ENCODE assay signal across 10 mouse cellular contexts in the genomic region with DNA sequence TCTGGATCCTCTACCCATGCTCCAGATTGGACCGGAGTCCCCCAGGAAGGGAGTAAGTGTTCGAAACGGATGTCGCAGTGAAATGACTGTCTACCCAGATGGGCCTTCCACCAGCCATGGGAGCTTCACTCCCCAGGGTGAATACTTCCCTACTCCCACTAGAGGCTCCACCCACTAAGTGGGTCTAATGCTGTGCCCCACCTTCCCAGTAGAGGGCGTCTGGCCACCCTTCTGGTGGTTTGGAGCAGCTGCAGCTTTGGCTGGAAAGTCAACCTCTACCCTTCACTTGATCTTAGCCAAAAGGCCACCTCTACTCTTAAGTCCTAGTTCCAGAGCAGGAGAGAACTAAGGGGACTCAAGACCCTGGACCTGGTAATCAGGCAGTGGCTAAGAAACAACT. TPM values are rescaled to one million over a fixed set of nuclear protein-coding genes. Genes with fewer than 3 reads are reported as not detected.
DNase-seq lines count a peak whose midpoint lies in the region; ATAC-seq lines count a peak whose summit lies in the region.
"Had no signal": no experiment of that assay in that cellular context is flagged by ENCODE, and none has a peak within 500 bp of the region (broad histone marks: within the 10 kb centered on the region; RNA-seq: fewer than 3 reads in every experiment).

No protein-coding gene starts in this region.

- peak; percentile 26 for DNase-seq in layer of hippocampus, adult 11-12 months (ENCODE audit: low spot score)
- DNase-seq in layer of hippocampus, adult 8-10 months (ENCODE audit: low spot score in 2 of 2), result no peak
- DNase-seq in ES-CJ7 (ENCODE audit: low read depth, low spot score), result peak; percentile 84
- peak; percentile 90 for DNase-seq in adrenal gland, postnatal 14 days
- peak; percentile 43 for DNase-seq in gastrocnemius, adult 18-20 months (ENCODE audit: low spot score)
- peak; percentile 66 for DNase-seq in liver, embryonic 13.5 days
- DNase-seq in right cerebral cortex, postnatal 14 days, result peak; percentile 41

- H3K36me3 ChIP-seq in liver, embryonic 13.5 days, result no peaks in the 10 kb centered on the region
- no peaks in the 10 kb centered on the region for H3K36me3 ChIP-seq in forebrain, embryonic 15.5 days

- 58% methylated on average over 5 of the region's 5 CpGs for WGBS in liver, embryonic 13.5 days (ENCODE audit: insufficient replicate concordance)
- WGBS in forebrain, embryonic 15.5 days, result 71% methylated on average over 5 of the region's 5 CpGs

- H3K4me2 ChIP-seq in liver, embryonic 13.5 days, result no peak overlapping the region
- H3K4me2 ChIP-seq in forebrain, embryonic 15.5 days (replicated peaks), result no peak overlapping the region

- no peak overlapping the region for H3K4me3 ChIP-seq in liver, embryonic 13.5 days (replicated peaks)
- no peak overlapping the region for H3K4me3 ChIP-seq in forebrain, embryonic 15.5 days

- ATAC-seq in liver, embryonic 13.5 days (ENCODE audit: low read depth), result 0 out of 2 replicates have a peak, but pooled peaks have one; percentile 20
- ATAC-seq in forebrain, embryonic 15.5 days (replicated peaks), result no peak

- no peaks in the 10 kb centered on the region for H3K27me3 ChIP-seq in liver, embryonic 13.5 days
- no peaks in the 10 kb centered on the region for H3K27me3 ChIP-seq in forebrain, embryonic 15.5 days

- H3K9ac ChIP-seq in liver, embryonic 13.5 days, result no peak overlapping the region
- H3K9ac ChIP-seq in forebrain, embryonic 15.5 days (replicated peaks), result no peak overlapping the region

- no peak overlapping the region for H3K27ac ChIP-seq in liver, embryonic 13.5 days
- no peak overlapping the region for H3K27ac ChIP-seq in forebrain, embryonic 15.5 days (replicated peaks)

- H3K9me3 ChIP-seq in liver, embryonic 13.5 days (replicated peaks), result no peaks in the 10 kb centered on the region
- no peaks in the 10 kb centered on the region for H3K9me3 ChIP-seq in forebrain, embryonic 15.5 days

- H3K4me1 ChIP-seq in liver, embryonic 13.5 days (replicated peaks), result peaks cover 24% of the 10 kb centered on the region
- H3K4me1 ChIP-seq in forebrain, embryonic 15.5 days, result no peaks in the 10 kb centered on the region

RNA-seq across cellular contexts. Expression of a gene that starts 12.8 kb away (rescaled TPM):
- total RNA-seq in layer of hippocampus, adult 8-10 months (2022), result 1 to 10 TPM; 1.2 to 3.0 (median 2.2) TPM
- total RNA-seq in adrenal gland, postnatal 14 days (2021), result 0.48 and 1.2 TPM in 2 replicates
- total RNA-seq in gastrocnemius, adult 18-20 months (2021), result under 1 TPM; 0.02 TPM
- 0.06 TPM in 2 replicates for polyA plus RNA-seq in liver, embryonic 13.5 days (2015; fragmentation: Nextera tagmentation; extraction: Ambion mirVana)
- 3.8 and 3.9 TPM in 2 replicates for polyA plus RNA-seq in forebrain, embryonic 15.5 days (2015; fragmentation: Nextera tagmentation; extraction: Ambion mirVana)

RNA-seq across cellular contexts. Expression of a gene that starts 30.8 kb away (rescaled TPM):
- total RNA-seq in layer of hippocampus, adult 8-10 months (2022), result under 1 TPM; 0.43 to 1.00 (median 0.59) TPM
- 0.44 and 1.5 TPM in 2 replicates for total RNA-seq in adrenal gland, postnatal 14 days (2021)
- under 1 TPM; 0.24 to 0.30 TPM for total RNA-seq in gastrocnemius, adult 18-20 months (2021)
- polyA plus RNA-seq in liver, embryonic 13.5 days (2015; fragmentation: Nextera tagmentation; extraction: Ambion mirVana), result 0.35 and 0.39 TPM in 2 replicates
- 0.41 and 0.65 TPM in 2 replicates for polyA plus RNA-seq in forebrain, embryonic 15.5 days (2015; fragmentation: Nextera tagmentation; extraction: Ambion mirVana)

RNA-seq across cellular contexts. Expression of a gene that starts 36.3 kb away (rescaled TPM):
- not detected for total RNA-seq in layer of hippocampus, adult 8-10 months (2022)
- total RNA-seq in adrenal gland, postnatal 14 days (2021), result 0.41 and 0.44 TPM in 2 replicates
- under 1 TPM in 1 of 2 experiments, not detected in 1; 0.07 TPM for total RNA-seq in gastrocnemius, adult 18-20 months (2021)
- polyA plus RNA-seq in liver, embryonic 13.5 days (2015; fragmentation: Nextera tagmentation; extraction: Ambion mirVana), result not detected in 2 replicates
- polyA plus RNA-seq in forebrain, embryonic 15.5 days (2015; fragmentation: Nextera tagmentation; extraction: Ambion mirVana), result 0.04 and 0.05 TPM in 2 replicates
- total RNA-seq: layer of hippocampus, postnatal 36 days had no signal
- polyA plus RNA-seq: embryonic facial prominence, embryonic 14.5 days had no signal

Comparison
In these comparisons a context has a peak if more than half of its experiments do, and no peak if none do; other contexts are left out.
1. DNase-seq: peak in layer of hippocampus, adult 11-12 months (single experiment), ES-CJ7 (single experiment), adrenal gland, postnatal 14 days (single experiment), gastrocnemius, adult 18-20 months (single experiment), liver, embryonic 13.5 days (single experiment) and right cerebral cortex, postnatal 14 days (single experiment); none in layer of hippocampus, adult 8-10 months (0 of 2).